Mouse (Mus musculus): ENCODE data around the gene Jam2.

Gene Jam2

DNA sequence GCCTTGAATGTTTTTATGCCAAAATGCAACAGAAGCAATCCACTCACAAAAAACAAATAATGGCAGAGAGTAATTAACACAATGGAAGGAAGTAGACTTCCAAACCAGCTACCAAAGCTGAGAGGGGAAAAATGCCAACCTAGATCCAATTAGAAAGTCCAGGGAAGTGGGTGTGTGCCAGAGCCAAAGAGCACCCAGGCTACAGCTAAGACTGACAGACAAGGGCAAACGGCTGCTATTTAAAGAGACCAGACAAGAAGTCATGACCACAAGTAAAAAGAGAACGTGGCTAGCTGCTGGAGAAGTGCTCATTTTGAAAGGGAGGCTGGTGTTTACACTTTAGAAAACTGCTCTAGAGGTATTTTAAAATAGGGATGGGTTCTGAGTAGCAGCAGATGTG is 9.4 kb downstream of the Jam2 start:
- DNase-seq = no peak

DNA sequence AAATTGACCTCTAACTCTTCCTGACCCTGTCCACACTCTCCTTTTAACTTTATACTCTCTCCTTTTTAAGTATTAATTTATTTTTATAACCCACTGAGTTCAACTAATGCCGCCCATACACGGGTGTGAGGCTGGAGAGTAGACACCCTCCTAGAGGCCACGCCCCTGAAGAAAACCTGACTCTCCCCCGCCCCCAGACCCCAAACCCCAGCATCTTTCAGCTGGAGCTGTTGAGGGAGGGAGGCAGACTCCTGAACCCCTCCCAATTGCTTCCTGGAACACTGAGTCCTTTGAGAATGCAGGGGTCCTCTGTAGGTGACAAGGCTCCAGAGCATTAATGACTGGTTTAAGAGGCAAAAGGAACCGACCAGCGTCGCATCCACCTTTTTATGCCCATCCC is 11.0 kb downstream of the Jam2 start:
- no peak for DNase-seq

DNA sequence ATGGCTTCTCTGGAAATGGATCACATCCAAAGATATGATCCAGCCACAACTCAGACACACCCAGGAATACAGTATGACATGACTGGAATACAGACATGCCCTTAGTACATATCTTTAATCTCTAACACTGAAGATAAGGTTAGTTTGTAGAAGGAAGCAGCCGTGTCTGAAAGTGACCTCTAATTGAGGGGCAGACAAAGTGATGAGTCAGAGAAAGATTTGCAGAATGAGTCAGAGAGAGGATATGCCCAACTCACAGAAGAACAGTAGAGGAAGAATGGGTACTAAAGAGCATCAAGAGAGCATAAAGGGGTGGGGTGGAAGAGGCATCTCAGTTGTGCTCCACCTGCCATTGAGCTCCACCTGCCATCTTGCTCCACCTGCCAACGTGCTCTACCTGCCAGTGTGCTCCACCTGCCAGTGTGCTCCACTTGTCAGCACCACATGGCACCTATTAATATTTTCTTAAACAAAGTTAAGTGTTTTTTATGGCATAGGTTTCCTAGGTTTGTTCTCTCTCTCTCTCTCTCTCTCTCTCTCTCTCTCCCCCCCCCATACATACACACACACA is 16.8 kb downstream of the Jam2 start:
- DNase-seq = no peak

DNA sequence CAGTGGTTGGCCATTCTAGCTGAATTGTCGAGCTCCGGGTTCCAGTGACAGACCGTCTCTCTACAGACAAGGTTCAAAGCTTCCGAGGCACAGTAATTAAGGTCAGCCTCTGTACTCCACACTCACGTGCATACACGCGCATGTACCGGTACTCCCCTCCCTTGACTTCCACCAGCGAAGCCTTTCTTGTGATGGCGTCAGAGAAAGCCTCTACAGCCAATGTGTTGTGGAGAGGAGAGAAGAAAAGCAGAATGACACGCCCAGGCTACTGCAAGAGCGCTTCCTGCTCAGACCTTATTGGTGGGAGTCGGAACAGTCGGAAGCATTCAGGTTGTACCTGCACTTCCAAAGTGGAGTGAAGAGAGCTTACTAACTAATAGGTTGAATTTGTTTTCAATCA is 19.5 kb downstream of the Jam2 start:
- no peak for DNase-seq

DNA sequence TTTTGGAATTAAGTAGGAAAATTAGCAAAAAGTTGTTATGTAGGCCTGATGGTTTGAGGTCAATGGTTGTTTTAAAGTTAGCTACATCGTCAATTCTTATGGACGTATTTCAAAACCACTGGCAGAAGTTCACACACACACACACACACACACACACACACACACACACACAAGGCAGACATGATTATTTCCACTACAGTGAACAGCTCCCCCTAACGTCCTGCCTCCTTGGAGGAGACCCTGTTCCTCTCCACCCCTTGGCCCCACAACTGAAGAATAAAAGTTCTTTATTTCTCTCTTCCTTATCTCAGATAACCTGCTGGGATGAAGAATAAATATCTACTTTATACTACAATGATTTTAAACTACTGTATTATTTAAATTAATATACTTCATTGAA is 21.4 kb downstream of the Jam2 start:
- no peak for DNase-seq

DNA sequence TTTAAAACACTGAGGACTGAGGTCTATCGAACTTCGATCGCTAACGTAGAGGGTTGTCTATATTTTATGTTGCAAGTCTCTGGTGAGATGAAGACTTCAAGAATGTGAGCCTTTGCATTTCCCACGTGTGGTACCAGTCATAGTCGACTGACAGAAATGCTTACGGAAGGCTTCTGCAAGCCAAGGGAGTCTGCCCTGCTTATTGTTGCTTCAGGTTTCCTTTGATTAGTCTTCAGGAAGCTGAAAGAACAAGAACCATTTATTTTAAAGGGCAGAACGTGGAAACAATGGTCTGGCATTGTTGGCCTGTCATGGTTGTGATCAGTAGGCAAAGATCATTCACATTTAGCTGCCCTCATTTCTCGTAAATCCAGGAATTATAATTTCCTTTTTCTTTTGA is 22.8 kb downstream of the Jam2 start:
- no peak for DNase-seq

GRCm38 (mm10) chr16:84800038-84800437 is 26.1 kb downstream of the Jam2 start:
- DNase-seq = no peak

- DNase-seq = no peak
These were observed 28.3 kb downstream of the Jam2 start for GRCm38 (mm10) chr16:84802217-84802616.

- no peak for DNase-seq
These were observed 30.9 kb downstream of the Jam2 start for GRCm38 (mm10) chr16:84804866-84805265.

DNA sequence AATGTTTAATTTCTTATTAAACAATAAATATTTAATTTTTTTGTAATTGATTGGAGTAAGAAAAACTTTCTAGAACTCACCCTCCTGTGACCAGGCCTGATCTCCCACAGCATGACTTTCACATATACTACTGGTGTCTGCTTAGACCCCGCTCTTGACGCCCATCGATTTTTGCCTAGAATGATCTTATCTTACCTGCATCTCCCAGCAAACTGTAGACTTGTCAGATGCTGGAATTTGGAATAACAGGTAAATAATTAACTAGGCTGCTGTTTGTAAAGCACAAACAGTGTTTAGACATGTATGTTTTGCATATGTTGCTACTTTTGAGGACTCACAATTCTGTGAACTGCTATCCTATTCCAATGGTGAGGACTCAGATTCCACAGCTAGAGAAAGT is 32.3 kb downstream of the Jam2 start:
- no peak for DNase-seq

DNA sequence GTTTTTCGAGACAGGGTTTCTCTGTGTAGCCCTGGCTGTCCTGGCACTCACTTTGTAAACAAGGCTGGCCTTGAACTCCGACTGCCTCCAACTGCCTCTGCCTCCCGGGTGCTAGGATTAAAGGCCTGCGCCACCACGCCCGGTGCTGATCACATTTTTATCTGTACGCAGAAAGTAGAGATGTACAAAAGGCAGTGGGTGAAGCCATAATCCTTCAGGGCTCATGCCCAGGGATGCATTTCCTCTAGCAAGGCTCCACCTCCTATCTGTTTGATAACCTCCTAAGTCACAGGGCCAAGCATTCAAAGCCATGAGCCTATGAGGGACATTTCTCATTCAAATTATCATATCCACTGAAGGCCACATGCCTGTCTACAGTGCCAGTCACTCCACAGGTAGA is 34.0 kb downstream of the Jam2 start:
- no peak for DNase-seq

DNA sequence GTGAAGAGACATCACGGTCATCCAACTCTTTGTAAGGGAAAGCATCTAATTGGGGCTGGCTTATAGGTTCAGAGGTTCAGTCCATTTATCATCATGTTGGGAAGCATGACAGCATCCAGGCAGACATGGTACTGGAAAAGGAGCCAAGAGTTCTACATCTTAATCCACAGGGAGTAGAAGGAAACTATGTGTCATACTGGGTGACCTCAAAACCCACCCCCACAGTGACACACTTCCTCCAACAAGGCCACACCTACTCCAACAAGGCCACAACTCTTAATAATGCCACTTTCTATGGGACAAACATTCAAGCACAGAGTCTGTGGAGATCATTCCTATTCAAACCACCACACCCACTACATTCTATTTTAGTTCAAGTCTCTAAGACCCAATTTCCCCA is 36.3 kb downstream of the Jam2 start:
- DNase-seq = no peak

- no peak for DNase-seq
These were observed 39.9 kb downstream of the Jam2 start for GRCm38 (mm10) chr16:84813852-84814251.

DNA sequence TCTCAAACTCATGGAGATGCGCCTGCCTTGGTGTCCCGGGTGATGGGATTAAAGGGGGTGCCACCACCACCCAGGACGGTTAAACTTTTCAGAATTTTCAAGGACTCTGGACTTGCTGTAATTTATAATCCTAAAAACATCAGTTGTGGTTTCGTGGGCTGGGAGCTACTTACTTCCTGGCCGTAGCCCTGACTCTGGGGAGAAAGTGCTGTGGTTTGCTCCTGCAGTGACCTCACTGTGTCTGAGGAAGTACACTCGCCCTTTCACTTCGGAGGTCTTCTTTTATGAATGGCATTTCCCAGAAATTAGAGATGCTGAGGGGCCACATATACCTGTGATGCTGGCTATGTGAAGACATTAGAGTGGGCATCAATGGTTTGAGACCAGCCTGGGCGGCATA is 40.6 kb downstream of the Jam2 start:
- DNase-seq = no peak

- peak; percentile 30 for DNase-seq
These were observed 43.5 kb downstream of the Jam2 start for GRCm38 (mm10) chr16:84817423-84817822.

DNA sequence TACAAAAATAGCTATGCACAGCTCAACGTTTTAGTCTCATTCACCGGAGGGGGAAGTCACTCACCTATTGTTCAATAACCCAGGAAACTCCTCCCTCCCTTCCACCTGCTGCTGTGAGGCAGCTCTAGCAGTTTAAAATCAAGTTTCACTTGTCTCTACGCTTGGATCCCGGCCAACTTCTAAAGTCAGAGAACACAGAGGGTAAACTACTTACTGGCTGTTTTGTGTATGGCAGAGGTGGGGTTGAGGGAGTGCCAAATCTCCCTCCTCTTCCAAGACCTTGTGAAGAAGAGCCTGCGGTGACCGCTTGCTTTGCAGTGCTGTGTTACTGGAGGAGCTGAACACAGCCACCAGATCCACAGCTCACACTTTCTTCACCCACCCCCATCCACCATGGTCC is 51.1 kb downstream of the Jam2 start:
- no peak for DNase-seq

DNA sequence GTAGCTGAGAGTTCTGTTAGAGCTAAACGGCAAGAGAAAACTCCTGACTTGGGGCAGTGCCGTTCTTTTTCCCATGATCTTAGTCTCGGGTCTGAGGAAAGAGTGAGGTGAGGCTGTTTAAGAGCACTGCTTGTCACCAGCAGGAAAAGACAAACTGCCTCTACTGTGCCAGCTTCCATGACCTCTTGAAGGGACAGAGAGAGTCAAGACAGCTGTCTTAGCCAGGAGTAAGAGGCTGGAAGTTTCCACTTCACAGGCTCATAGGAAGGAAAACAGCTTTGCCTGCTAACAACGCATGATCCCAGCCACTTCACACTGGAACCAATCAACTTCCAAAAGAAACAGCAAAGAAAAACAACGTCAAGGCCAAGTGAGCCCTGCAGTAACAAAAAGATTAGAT is 57.8 kb downstream of the Jam2 start:
- DNase-seq = no peak

DNA sequence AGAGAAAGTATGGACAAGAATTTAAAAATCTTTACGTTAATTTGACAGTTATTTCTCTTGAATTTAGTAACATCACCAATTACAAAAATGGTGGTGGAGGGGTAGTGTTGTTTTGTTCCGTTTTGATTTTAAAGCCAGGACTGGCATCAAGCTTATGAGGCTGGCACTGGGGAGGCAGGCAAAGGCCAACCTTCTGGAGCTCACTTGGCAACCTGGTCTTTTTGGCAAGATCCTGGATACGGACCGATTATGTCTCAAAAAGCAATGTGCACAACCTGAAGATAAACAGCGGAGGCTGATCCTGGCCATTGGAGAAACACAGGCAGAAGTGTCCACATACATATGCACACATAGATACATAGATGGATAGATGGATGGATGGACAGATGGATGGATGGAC is 58.8 kb downstream of the Jam2 start:
- peak; percentile 91 for DNase-seq

- DNase-seq = no peak
These were observed 60.4 kb downstream of the Jam2 start for GRCm38 (mm10) chr16:84834344-84834743.

- peak; percentile 95 for DNase-seq
These were observed 61.0 kb downstream of the Jam2 start, which contains the start of gene Gabpa for GRCm38 (mm10) chr16:84834745-84835440. Gene Gabpa, plus strand, starts transcription at chr16:84834925.

DNA sequence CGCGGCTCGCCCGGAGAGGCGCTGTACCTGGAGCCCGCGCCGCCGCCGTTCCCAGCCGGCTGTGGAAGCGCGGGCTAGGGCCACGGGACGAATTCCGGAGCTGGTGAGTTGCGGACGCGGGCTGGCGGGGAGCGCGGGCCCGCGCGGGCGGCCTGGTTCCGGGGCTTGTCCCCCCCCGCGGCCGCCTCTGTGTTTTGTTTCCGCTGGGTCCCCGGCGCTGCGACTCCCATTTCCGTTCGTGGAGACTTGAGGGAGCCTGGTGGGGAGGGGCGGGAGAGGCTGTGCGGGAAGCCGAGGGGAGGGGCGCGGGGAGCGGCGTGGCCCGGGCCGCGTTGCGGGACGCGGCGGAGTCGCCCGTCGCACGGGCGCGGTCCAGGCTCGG is 61.5 kb downstream of the Jam2 start, which contains the start of gene Atp5j:
Atp5j (minus strand) TSS at position 185 of the 382 bp plus-strand sequence.
- peak; percentile 85 for DNase-seq

DNA sequence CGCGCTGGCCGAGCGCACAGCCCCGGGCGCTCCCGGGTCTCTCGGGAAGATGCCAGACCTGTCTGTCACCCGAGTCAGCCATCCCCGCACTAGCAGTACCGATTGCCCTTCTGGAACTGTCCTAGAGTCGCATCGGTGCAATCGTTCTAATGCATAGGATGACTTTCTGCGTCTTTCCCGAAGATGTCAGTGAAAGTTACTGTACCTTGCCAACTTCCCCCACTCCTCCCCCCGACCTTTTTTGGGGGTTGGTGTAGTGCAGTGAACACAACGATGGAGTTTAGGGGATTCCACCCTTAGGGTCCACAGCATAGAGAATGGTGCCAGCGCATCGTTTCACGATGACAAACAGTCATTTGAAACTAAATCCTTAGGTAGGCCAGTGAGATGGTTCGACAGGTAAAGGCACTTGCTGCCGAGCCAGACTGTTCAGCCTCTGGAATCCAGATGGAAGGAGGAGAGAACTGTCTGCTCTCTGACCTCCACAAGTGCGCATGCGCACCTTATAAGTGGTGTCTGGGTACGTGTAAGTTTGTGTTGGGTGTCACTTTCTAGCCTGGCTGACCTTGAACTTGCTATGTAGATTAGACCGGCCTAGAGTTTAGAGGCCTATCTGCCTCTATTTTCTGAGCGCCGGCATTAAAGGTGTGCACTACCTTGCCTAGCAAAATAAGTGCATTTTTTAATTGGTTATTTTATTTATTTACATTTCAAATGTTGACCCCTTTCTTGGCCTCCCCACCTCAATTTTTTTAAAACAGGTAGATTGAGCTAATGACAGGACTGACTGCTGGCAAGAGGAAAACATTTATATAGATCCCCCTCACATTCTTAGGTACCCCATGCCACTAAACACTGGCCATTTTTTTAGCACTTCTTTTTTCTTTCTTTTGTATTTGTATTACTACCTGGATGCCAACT is 62.2 kb downstream of the Jam2 start:
- peak; percentile 80 for DNase-seq

- no peak for DNase-seq
These were observed 64.7 kb downstream of the Jam2 start for GRCm38 (mm10) chr16:84838576-84838975.

DNA sequence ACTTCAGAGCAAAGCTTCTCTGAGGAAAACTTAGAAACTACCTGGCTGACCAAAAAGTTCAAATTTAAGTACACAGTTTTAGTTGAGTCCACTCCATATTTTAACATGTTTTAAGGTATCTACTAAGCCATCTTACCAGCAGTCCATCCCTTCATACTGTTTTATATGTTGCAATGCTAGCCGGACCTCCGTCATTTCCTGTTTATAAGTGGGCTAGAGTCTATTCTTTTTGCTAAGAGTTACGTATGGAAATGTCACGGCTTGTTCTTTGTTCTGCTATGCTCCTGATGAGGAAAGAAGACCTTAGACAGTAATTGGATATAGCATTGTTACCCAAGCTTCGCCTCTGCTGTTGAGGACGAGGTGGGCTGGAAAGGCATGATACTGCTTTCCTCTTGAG is 79.6 kb downstream of the Jam2 start:
- DNase-seq = no peak

Data from cerebellum, adult 9-10 months (tissue).